Mouse (Mus musculus) heart, adult 2 months (tissue): Measurements from ENCODE around the gene Arhgef38. TPM values are rescaled to one million over a fixed set of nuclear protein-coding genes. Genes with fewer than 3 reads are reported as not detected.

ENCODE experiments used
- DNase-seq, 2 experiments: peaks; one replicate each; pipeline ENCODE4 v3.0.0; 2021
- H3K27ac ChIP-seq: fragments of 200-600 bp; 2 replicates; pipeline ENCODE4 v1.8.1; 2022
- H3K27me3 ChIP-seq: fragments of 200-500 bp; 2 replicates; pipeline ENCODE4 v1.6.1; 2012; ENCODE audit warnings: mild to moderate bottlenecking, low read length, inconsistent platforms, mixed read lengths; ENCODE audit not compliant: control insufficient read depth, insufficient read depth
- H3K36me3 ChIP-seq: fragments of 200-500 bp; 2 replicates; pipeline ENCODE4 v1.6.1; 2012; ENCODE audit warnings: low read length, inconsistent platforms; ENCODE audit not compliant: control insufficient read depth, insufficient read depth
- H3K4me1 ChIP-seq: fragments of 200-500 bp; 2 replicates; pipeline ENCODE4 v1.6.1; 2011; ENCODE audit warnings: low read length; ENCODE audit not compliant: control insufficient read depth, insufficient read depth
- H3K4me3 ChIP-seq: fragments of 200-600 bp; 2 replicates; pipeline ENCODE4 v1.8.1; 2022
- H3K79me2 ChIP-seq: fragments of 200-500 bp; replicated peaks from 2 replicates; pipeline ENCODE4 v1.6.1; 2012; ENCODE audit warnings: mild to moderate bottlenecking, inconsistent platforms, low read length, moderate library complexity, mixed read lengths; ENCODE audit not compliant: control insufficient read depth, insufficient read depth
- H3K9ac ChIP-seq: fragments of 200-500 bp; 2 replicates; pipeline ENCODE4 v1.6.1; 2012; ENCODE audit warnings: low read depth, mild to moderate bottlenecking, control low read depth, inconsistent platforms, low read length, mixed read lengths
- CTCF ChIP-seq: fragments of 200-600 bp; IDR thresholded peaks from 2 replicates; pipeline ENCODE4 v1.8.1; 2022; ENCODE audit warnings: antibody characterized with exemption, mild to moderate bottlenecking, moderate library complexity
- EP300 ChIP-seq: fragments of 200-500 bp; IDR thresholded peaks from 2 replicates; pipeline ENCODE4 v1.6.1; 2011; ENCODE audit warnings: low read depth, low read length, control low read depth; ENCODE audit not compliant: insufficient read depth
- POLR2A ChIP-seq: fragments of 200-500 bp; IDR thresholded peaks from 2 replicates; pipeline ENCODE4 v1.6.1; 2011; ENCODE audit warnings: mild to moderate bottlenecking, low read depth, low read length, control low read depth; ENCODE audit not compliant: insufficient read depth
- WGBS: fragments of 180-500 bp; shearing (Covaris S2); methylation state at CpG from one replicate; pipeline ENCODE4 v1.1.7; 2018; 5-methylcytosine and 5-hydroxymethylcytosine counted together
- intact Hi-C: fragments of 180-260 bp; cut with DNase I; formaldehyde crosslinking; loops from one replicate; pipeline ENCODE4 v1.15.1; 2025
- polyA plus RNA-seq: library from polyadenylated mRNA; depleted of rRNA; stranded (reverse); fragments of >200 nt; gene quantifications from 2 replicates; pipeline ENCODE4 v1.2.3, GENCODE M21; 2012
- total RNA-seq, 2 experiments: library from RNA; stranded (reverse); gene quantifications; 2 replicates each; pipeline ENCODE4 v1.2.3; 2021

Gene Arhgef38
- total and polyA plus RNA-seq, 3 experiments = 0.02 TPM; not detected in 2

DNA sequence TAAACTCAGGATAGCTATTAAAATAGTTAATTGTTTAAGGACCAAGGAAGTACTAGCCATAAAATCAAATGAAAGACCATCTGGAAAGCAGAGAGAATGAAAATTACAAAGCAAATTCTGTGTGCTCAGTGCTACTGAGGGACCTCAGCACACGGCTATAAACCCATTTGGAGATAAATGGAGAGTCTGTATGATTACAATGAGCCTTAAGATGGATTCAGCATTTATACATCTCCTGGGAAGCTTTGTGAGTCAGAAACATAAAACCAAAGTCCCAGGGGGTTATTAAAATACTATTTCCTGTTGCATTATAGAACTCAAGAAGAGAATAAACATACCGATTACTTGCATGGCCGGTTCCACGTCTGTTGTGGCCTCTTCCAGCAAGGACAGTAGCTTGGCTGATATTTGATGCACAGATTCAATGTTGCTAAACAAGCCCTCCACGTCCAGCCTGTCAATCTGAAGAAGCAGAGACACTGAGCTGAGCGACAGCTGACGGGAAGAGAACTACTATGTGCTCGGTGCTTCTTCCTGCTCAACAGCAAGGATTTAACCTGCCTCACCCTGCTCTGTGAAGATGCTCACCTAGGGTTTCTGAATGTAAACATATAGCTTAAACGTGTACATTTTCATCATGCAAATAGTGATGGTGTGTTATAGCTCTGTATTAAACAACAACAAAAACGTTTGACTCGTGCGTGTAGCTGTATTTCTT, 58.6 kb downstream of the Arhgef38 start:
- intact Hi-C loops = no loop called here
- TF ChIP-seq EP300 (no peak), CTCF (no peak), POLR2A (no peak)
- H3K4me1 ChIP-seq = no peaks in the 10 kb centered on the region
- H3K79me2 ChIP-seq = no peaks in the 10 kb centered on the region
- no peak overlapping the region for H3K27ac ChIP-seq
- no peak for DNase-seq
- no peak overlapping the region for H3K9ac ChIP-seq
- no peaks in the 10 kb centered on the region for H3K36me3 ChIP-seq
- H3K4me3 ChIP-seq = no peak overlapping the region
- no peaks in the 10 kb centered on the region for H3K27me3 ChIP-seq
- WGBS = 65% methylated on average over 12 of the region's 12 CpGs

DNA sequence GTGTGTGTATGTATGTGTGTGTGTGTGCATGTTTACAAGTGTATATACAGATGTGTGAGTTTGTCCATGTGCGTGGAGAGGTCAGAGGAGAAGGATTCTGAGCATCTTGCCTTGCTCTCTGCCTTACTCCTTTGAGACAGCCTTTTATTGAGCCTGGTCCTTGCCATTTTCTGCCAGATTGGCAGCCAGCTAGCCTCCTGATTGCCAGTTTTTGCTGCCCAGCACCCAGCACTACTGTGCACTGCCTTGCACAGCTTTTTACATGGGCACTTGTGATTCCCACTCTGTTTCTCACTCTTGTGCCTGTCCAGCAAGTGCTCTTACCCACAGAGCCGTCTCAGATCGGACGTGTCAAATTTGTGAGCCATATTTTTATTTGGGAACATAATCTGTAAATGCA, 62.5 kb downstream of the Arhgef38 start:
- no peak overlapping the region for H3K4me3 ChIP-seq
- H3K36me3 ChIP-seq = no peaks in the 10 kb centered on the region
- no peak overlapping the region for H3K9ac ChIP-seq
- WGBS = 87% methylated on average over 4 of the region's 4 CpGs
- no peaks in the 10 kb centered on the region for H3K79me2 ChIP-seq
- no peaks in the 10 kb centered on the region for H3K4me1 ChIP-seq
- intact Hi-C loops = no loop called here
- TF ChIP-seq EP300 (no peak), POLR2A (no peak), CTCF (no peak)
- H3K27ac ChIP-seq = no peak overlapping the region
- DNase-seq = no peak
- no peaks in the 10 kb centered on the region for H3K27me3 ChIP-seq

DNA sequence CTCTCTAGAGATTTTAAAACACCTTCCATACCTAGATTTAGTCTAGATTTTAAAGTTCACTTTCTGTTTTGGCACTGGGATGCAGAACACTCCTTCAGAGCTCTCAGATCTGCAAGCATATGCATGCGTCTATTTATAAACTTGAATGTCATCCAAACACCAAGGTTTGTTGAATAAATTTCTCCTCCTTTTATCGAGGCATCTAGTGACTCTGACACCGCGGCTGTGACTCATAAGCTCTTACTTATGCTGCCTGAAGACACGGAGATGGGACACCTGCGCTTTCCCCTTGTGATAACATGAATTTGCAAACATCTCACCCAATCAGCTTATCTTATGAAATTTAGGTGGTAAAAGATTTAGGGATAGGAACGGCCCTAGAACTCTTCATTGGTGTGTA, 65.0 kb downstream of the Arhgef38 start:
- H3K4me3 ChIP-seq = no peak overlapping the region
- no peak overlapping the region for H3K27ac ChIP-seq
- TF ChIP-seq POLR2A (no peak), EP300 (no peak), CTCF (no peak)
- H3K9ac ChIP-seq = no peak overlapping the region
- H3K4me1 ChIP-seq = no peaks in the 10 kb centered on the region
- H3K27me3 ChIP-seq = no peaks in the 10 kb centered on the region
- no peak for DNase-seq
- H3K36me3 ChIP-seq = no peaks in the 10 kb centered on the region
- no peaks in the 10 kb centered on the region for H3K79me2 ChIP-seq
- intact Hi-C loops = no loop called here
- 45% methylated on average over 7 of the region's 7 CpGs for WGBS

DNA sequence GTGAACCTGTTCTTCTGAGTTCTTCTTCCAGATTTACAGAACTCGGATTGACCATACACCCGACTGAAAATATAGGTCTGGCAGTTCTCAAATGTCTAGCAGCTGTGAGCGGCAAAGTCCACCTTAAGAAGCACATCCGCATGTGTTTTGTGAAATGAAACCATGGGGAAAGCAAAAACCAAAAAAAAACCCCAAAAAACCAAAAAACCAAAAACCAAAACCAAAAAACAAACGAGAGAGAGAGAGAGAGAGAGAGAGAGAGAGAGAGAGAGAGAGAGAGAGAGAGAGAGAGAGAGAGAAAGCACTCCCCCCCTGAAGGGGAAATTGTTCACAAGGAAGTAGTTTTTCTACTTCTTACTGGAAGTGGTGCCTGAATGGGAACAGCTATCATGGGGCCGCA, 67.2 kb downstream of the Arhgef38 start:
- TF ChIP-seq CTCF (no peak), EP300 (no peak), POLR2A (no peak)
- no peaks in the 10 kb centered on the region for H3K79me2 ChIP-seq
- H3K4me3 ChIP-seq = no peak overlapping the region
- no peaks in the 10 kb centered on the region for H3K4me1 ChIP-seq
- no peaks in the 10 kb centered on the region for H3K27me3 ChIP-seq
- intact Hi-C loops = no loop called here
- DNase-seq = no peak
- H3K36me3 ChIP-seq = no peaks in the 10 kb centered on the region
- no peak overlapping the region for H3K9ac ChIP-seq
- WGBS = 72% methylated on average over 6 of the region's 6 CpGs
- no peak overlapping the region for H3K27ac ChIP-seq

DNA sequence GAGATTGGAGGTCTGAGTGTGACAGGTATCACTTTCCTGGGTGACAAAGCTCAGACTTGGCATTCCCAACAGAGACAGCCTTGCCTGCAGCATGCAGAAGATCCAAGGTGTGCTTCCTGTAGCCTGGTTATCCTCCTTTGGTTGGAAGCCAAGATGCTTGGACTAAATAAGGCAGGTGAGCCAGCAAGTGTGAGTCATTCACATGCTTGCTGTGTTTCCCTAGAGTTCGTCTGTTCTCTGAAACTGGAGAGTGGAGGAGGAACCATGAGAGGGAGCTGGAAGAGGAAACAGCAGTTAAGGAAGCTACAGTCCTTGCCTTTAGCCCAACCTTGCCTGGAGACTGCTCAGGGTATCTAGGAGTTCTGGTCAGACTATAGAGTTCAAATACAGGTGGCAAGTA, 69.6 kb downstream of the Arhgef38 start:
- Histone ChIP-seq H3K4me1 (no peaks in the 10 kb centered on the region), H3K4me3 (no peak overlapping the region), H3K9ac (no peak overlapping the region), H3K27me3 (no peaks in the 10 kb centered on the region), H3K36me3 (no peaks in the 10 kb centered on the region), H3K27ac (no peak overlapping the region), H3K79me2 (no peaks in the 10 kb centered on the region)
- 9% methylated on average over 1 of the region's 1 CpGs for WGBS
- intact Hi-C loops = no loop called here
- no peak for DNase-seq
- TF ChIP-seq POLR2A (no peak), EP300 (no peak), CTCF (no peak)

DNA sequence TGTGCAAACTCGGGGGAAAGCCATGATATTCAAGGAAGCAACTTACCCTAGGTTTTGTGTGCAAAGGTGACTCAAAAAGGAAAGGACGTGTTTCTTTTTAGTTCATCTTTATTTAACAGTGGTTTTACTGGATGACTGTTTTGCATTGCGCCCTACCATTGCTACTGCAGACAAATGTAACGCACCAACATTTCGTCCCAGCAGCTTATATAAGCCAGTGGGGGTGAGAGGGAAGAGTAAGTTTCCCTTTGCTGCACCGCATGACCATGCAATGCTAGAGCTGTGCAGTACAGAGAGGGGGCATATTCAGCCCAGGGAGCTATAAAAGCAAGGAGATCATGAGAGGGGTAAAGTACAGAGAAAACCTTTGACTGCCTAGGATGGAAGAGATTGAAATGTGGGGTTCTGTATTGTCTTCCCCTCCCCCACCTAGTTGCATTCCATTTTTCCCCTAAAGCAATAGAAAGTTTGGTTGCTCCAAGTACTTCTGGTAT, 70.8 kb downstream of the Arhgef38 start:
- H3K27ac ChIP-seq = no peak overlapping the region
- H3K9ac ChIP-seq = no peak overlapping the region
- H3K36me3 ChIP-seq = no peaks in the 10 kb centered on the region
- no peaks in the 10 kb centered on the region for H3K27me3 ChIP-seq
- no peak overlapping the region for H3K4me3 ChIP-seq
- TF ChIP-seq POLR2A = no peak
- no peak for TF ChIP-seq EP300
- TF ChIP-seq CTCF = no peak
- no peaks in the 10 kb centered on the region for H3K4me1 ChIP-seq
- DNase-seq = no peak
- intact Hi-C loops = no loop called here
- WGBS = 86% methylated on average over 6 of the region's 6 CpGs
- H3K79me2 ChIP-seq = no peaks in the 10 kb centered on the region
